Mouse (Mus musculus): ENCODE results near the gene Camkmt. TPM values are rescaled to one million over a fixed set of nuclear protein-coding genes. Genes with fewer than 3 reads are reported as not detected.

Gene Camkmt
- total RNA-seq, 4 experiments from 2014 or later, result 0.56 to 1.4 (median 1.1) TPM

- no peak for DNase-seq (ENCODE audit: low spot score in 2 of 2)
These were observed 201.2 kb downstream of the Camkmt start for GRCm38 (mm10) chr17:85291601-85292000.

DNA sequence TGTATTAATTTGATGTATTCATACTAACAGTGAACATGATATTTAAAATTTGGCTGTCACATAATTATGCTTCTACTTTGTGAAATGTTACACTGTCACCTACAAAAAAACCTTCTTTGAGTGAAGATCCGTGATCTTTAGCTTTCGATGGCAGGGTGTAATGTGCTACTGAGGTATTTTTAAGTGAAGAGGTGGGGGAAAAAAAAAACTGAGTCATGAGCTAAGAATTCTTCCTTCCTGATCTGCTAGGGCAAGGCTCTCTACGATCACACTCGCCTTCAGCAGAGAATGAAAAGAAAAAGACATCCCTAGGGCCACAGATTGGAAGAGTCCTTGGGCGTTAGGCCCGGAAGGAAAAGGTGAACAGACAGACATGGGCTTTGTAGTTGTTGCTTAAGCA, 201.9 kb downstream of the Camkmt start:
- no peak for DNase-seq (ENCODE audit: low spot score in 2 of 2)

DNA sequence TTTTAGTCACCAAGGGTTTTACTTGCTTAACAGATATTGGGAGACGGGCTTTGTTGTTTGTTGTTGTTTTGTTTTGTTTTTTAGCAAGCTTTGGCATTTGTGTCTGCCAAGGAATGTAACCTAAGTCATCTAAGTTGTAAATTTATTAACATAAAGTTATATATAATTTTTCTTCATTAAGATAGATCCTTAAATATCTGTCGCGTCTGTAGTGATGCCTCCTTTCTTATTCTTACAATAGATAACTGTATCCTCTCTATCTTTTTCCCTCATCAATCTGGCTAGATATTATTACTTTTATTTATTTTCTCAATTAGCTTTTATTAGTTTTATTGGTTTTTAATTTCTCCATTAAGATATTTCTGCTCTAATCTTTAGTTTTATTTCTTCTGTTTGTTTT, 213.3 kb downstream of the Camkmt start:
- no peak for DNase-seq (ENCODE audit: low spot score in 2 of 2)

GRCm38 (mm10) chr17:85308566-85308965, 218.2 kb downstream of the Camkmt start:
- no peak for DNase-seq (ENCODE audit: low spot score in 2 of 2)

DNA sequence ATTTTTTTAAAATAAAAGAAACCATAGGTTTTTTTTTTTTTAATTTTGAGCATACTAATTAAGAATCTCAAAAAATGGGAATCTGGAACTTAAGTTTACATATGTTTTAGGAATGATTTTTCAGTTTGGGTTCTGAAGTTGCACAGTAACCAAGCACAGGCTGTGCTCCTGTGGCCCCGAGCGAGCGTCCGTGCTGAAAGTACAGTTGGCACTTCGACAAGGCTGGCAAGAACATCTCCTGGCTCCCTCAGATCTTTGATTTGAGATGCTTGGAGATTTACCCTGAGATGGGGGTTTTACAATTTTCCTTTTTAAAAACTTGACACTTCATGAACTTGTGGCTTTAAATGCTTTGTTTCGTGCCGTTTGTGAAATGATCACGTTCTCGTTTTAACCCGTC, 218.7 kb downstream of the Camkmt start:
- DNase-seq (ENCODE audit: low spot score in 2 of 2), result no peak

- no peak for DNase-seq (ENCODE audit: low spot score in 2 of 2)
These were observed 221.0 kb downstream of the Camkmt start for GRCm38 (mm10) chr17:85311348-85311747.

DNA sequence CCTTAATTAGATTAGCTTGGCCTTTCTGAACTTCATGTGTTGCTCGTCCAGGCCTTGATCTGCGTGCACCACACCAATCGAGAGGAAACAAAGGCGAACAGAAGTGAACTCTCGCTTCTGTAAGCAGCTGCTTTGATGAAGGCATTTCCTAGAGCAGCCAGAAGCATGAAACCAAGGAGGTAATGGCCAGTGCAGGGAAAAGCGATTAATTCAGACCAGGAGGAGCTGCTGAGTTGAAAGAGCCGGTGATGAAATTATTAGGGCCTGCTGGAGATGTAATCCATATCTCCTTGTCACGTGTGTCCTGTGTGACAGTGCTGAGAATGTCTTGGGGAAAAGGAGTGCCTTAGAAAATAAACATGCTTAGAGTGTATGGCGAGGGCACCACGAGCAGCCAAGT, 228.0 kb downstream of the Camkmt start:
- no peak for DNase-seq (ENCODE audit: low spot score in 2 of 2)

- no peak for DNase-seq (ENCODE audit: low spot score in 2 of 2)
These were observed 229.5 kb downstream of the Camkmt start for GRCm38 (mm10) chr17:85319779-85320300.

DNA sequence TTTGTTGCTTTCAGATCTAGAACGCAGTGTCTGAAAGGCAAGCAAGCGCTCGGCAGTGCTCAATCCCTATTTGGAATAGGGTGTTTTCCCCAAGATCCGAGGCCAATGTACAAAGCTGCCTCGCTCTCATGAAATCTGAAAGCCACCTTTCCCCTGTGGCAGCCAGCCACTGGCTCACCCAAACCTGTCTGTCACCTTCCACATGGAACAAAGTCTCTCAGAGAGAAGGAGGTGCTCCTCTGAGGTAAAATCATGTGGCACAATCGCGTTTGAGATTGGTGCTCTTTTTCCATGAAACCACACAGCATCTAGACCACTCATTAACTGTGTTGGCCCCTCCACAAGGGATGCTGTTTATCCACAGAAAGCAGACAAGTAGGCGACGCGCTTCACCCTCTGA, 238.5 kb downstream of the Camkmt start:
- no peak for DNase-seq (ENCODE audit: low spot score in 2 of 2)

DNA sequence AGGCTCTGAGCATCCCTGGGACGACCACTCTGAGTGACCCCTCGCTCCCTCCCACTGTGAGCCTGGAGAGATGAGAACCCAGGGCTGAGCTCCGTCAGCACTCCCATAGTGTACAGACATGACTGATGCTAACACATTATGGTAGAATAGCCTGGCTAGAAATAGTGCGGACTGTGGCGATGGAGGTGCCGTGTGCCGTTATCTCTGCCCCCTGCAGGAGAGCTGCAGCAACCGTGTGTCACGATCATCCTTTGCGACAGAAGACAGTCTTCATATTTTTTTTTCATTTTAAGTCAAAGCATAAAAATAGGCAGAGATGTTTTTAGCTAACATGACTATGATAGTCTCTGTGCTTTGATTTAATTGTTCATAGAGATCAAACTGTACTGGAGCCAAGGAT, 245.1 kb downstream of the Camkmt start:
- no peak for DNase-seq (ENCODE audit: low spot score in 2 of 2)

- no peak for DNase-seq (ENCODE audit: low spot score in 2 of 2)
These were observed 247.3 kb downstream of the Camkmt start for GRCm38 (mm10) chr17:85337666-85338065.

GRCm38 (mm10) chr17:85341134-85341700, 250.9 kb downstream of the Camkmt start:
- no peak for DNase-seq (ENCODE audit: low spot score in 2 of 2)

DNA sequence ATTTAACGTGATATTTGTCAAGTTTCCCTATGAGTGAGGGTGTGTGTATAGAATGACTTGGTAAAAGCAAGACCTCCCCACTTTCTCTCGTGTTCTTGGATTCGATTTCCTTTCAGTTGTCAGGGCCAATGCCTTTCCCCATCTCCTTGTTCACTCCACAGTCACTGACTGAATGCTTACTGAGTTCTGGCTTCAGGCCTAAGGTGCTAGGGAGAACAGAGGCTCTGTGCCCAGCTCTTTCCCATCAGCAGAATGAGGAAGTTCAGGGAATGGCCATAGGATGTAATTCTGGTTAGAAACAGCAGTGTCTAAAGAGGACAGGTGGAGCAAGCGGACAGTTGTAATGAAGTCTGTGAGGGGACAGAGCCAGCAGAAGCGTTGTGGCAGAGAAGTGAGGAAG, 252.1 kb downstream of the Camkmt start:
- no peak for DNase-seq (ENCODE audit: low spot score in 2 of 2)

DNA sequence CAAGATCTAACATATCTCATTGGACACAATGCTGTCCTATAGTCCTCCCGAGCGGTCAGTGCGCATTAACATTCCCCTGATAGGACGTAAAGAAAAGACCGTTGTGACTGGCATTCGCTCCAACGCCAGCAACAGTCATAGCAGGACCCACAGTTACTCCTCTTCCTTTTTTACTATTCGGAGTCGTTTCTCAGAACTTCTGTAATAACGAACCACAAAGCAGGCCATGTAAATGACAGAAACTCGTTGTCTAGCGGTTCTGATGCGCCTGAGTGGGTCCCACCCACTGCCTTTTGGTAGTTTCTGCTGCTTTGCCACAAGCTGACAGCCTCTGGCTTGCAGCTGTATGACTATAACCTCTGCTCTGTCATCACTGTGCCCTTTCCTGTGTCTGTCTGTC, 253.1 kb downstream of the Camkmt start:
- no peak for DNase-seq (ENCODE audit: low spot score in 2 of 2)

DNA sequence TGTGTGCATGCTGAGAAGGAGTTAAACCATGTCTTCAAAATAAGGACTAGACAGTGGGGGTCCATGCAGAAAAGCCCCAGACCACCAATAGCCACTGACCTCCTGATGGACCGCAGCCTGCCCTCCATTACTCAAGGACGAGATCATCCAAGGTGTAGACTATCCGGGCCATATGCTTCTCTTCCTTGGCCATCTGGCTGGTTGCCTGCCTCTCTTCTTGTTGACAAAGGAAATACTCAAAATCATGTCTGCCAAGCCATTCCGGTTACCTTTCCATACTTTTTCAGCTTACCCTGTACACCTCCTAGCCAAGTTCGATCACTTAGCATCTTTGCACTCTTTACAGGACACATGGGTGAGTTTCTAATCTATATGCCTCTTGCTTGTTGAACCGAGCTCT, 256.3 kb downstream of the Camkmt start:
- DNase-seq (ENCODE audit: low spot score in 2 of 2), result no peak

GRCm38 (mm10) chr17:85349331-85349935, 259.1 kb downstream of the Camkmt start:
- DNase-seq (ENCODE audit: low spot score in 2 of 2), result no peak

- no peak for DNase-seq (ENCODE audit: low spot score in 2 of 2)
These were observed 260.9 kb downstream of the Camkmt start for GRCm38 (mm10) chr17:85351301-85351700.

DNA sequence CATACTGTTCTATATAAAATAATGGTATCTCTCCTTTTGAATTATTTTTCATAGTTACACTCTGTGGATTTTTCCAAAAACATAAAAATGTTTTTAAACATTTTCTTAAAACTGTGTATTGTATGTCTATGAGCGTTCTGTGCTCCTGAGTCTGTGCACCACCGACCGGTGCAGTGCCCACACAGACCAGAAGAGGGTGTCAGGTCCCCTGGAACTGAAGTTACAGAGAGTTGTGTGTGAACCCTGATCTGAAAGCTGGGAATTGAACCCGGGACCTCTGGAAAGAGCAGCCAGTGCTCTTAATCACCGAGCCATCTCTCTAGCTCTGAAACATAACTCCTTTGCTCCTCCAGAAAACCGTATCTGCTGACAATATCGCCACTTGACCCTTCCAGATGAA, 262.4 kb downstream of the Camkmt start:
- no peak for DNase-seq (ENCODE audit: low spot score in 2 of 2)

DNA sequence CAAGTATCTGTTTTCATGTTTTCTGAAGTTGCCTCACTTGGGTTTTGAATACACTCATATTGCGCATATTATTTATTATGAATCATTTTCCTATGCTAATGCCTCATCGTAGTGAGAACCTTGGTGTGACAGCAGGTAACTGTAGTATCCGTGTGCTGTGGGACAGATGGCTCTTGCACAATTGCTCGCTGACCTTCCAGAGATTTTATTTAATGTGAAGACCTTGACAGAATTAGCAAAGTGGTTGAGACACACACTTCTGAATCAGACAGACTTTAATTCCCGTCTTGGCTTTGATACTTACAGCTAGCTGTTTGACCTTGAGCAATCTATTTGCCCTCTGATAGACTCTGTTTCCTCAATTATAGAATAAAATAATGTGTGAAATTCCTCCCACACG, 262.8 kb downstream of the Camkmt start:
- DNase-seq (ENCODE audit: low spot score in 2 of 2), result no peak

DNA sequence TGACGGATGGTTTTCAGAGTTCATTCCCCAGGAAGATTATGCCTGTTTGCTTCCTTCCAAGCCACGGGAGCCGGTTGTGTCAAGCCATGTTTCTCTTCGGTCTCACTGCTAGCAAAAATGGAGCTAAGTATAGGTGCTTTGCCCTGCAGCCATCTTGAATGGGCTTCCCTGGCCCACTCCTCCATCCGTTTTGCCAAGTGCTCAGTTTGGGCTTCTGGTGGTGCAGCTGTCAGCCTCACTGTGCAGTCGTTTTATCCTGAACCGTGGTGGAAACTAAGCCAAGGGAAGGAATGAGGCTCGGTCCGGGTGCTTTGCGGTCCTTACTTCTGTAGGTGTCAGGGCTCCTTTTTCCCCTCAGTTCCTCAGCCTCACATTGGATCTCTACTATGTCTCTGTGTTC, 263.3 kb downstream of the Camkmt start:
- DNase-seq (ENCODE audit: low spot score in 2 of 2), result no peak

DNA sequence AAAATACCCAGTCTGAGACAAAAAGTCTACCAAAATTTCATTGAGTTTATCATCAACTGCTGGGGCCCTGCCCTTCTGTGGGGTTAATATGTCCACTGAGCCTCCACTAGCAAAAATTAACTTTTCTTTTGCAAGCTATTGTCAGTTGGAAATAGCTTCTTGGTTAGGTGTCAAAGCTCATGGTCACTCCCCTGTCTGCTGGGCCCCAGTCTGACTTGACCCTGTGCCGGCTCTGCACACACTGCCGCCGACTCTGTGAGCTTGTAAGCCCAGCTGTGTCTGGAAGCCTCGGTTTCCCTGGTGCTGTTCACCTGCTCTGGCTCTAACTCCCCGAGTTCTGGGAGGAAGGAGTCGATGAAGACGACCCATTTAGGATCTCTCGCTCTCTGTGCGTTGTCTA, 265.0 kb downstream of the Camkmt start:
- DNase-seq (ENCODE audit: low spot score in 2 of 2), result no peak

GRCm38 (mm10) chr17:85361006-85361405, 270.7 kb downstream of the Camkmt start:
- DNase-seq (ENCODE audit: low spot score in 2 of 2), result no peak

GRCm38 (mm10) chr17:85367319-85367718, 277.0 kb downstream of the Camkmt start:
- DNase-seq (ENCODE audit: low spot score in 2 of 2), result no peak
